ENCODE assay signal across 10 mouse cellular contexts in genomic region chr11:31851702-31852560, GRCm38 (mm10). TPM values are rescaled to one million over a fixed set of nuclear protein-coding genes. Genes with fewer than 3 reads are reported as not detected.
DNase-seq lines count a peak whose midpoint lies in the region; ATAC-seq and TF ChIP-seq lines count a peak whose summit lies in the region.
"Had no signal": no experiment of that assay in that cellular context is flagged by ENCODE, and none has a peak within 500 bp of the region (broad histone marks: within the 10 kb centered on the region; RNA-seq: fewer than 3 reads in every experiment).

No protein-coding gene starts in this region.

- 76% methylated on average over 4 of the region's 4 CpGs for WGBS in midbrain, embryonic 11.5 days
- whole genome bisulfite sequencing in midbrain, postnatal 0 days, result 73% methylated on average over 4 of the region's 4 CpGs
- WGBS in liver, embryonic 13.5 days (ENCODE audit: insufficient replicate concordance), result 64% methylated on average over 4 of the region's 4 CpGs

- peak; percentile 54 for DNase-seq in heart, adult 11 months
- DNase-seq in heart, postnatal 4 days, result no peak
- DNase-seq in midbrain, embryonic 11.5 days (ENCODE audit: low spot score, missing footprints), result peak; percentile 12
- no peak for DNase-seq in midbrain, postnatal 0 days (ENCODE audit: low spot score)
- DNase-seq in liver, embryonic 13.5 days, result no peak
- DNase-seq in adrenal gland, postnatal 14 days, result no peak

- H3K4me3 ChIP-seq in midbrain, embryonic 11.5 days (ENCODE audit: low read depth, low read length), result no peak overlapping the region
- H3K4me3 ChIP-seq in midbrain, postnatal 0 days (ENCODE audit: low read depth, low read length), result no peak overlapping the region
- H3K4me3 ChIP-seq in liver, embryonic 13.5 days (replicated peaks), result no peak overlapping the region
- H3K4me3 ChIP-seq: erythroblast, embryonic 14.5 days; heart, adult 2 months; midbrain, embryonic 12.5 days had no signal

- H3K27ac ChIP-seq in midbrain, embryonic 11.5 days (ENCODE audit: low read depth, low read length), result no peak overlapping the region
- no peak overlapping the region for H3K27ac ChIP-seq in midbrain, postnatal 0 days (ENCODE audit: low read depth, low read length)
- peak overlapping the region; percentile 8; the same call in 1 of the 2 replicates for H3K27ac ChIP-seq in liver, embryonic 13.5 days
- H3K27ac ChIP-seq: heart, adult 2 months; midbrain, embryonic 12.5 days had no signal

- no peak for ATAC-seq in midbrain, embryonic 11.5 days (ENCODE audit: low FRiP score)
- no peak for ATAC-seq in midbrain, postnatal 0 days (ENCODE audit: low FRiP score)
- no peak for ATAC-seq in liver, embryonic 13.5 days (ENCODE audit: low read depth)
- ATAC-seq in erythroblast, adult 5-6 weeks (replicated peaks; ENCODE audit: low FRiP score, poor library complexity, severe bottlenecking), result no peak

- no peaks in the 10 kb centered on the region for H3K27me3 ChIP-seq in midbrain, embryonic 11.5 days (ENCODE audit: control insufficient read depth, insufficient read depth, low read length)
- no peaks in the 10 kb centered on the region for H3K27me3 ChIP-seq in midbrain, postnatal 0 days (ENCODE audit: insufficient read depth, low read length)
- peaks cover 8% of the 10 kb centered on the region; the same call in 1 of the 2 replicates for H3K27me3 ChIP-seq in liver, embryonic 13.5 days
- H3K27me3 ChIP-seq: midbrain, embryonic 12.5 days had no signal

- no peak overlapping the region for H3K9ac ChIP-seq in midbrain, embryonic 11.5 days (ENCODE audit: low read length)
- H3K9ac ChIP-seq in midbrain, postnatal 0 days (replicated peaks; ENCODE audit: low read length, poor library complexity, severe bottlenecking), result no peak overlapping the region
- peak overlapping the region; percentile 33 for H3K9ac ChIP-seq in liver, embryonic 13.5 days
- H3K9ac ChIP-seq: midbrain, embryonic 12.5 days had no signal

- H3K9me3 ChIP-seq in midbrain, embryonic 11.5 days (ENCODE audit: control insufficient read depth, low read length), result no peaks in the 10 kb centered on the region
- no peaks in the 10 kb centered on the region for H3K9me3 ChIP-seq in midbrain, postnatal 0 days (ENCODE audit: low read length)
- H3K9me3 ChIP-seq in liver, embryonic 13.5 days (replicated peaks), result no peaks in the 10 kb centered on the region
- H3K9me3 ChIP-seq: midbrain, embryonic 12.5 days had no signal

- no peak overlapping the region for H3K4me2 ChIP-seq in midbrain, embryonic 11.5 days
- H3K4me2 ChIP-seq in midbrain, postnatal 0 days (ENCODE audit: low read depth, low read length, poor library complexity, severe bottlenecking), result no peak overlapping the region
- H3K4me2 ChIP-seq in liver, embryonic 13.5 days, result no peak overlapping the region
- H3K4me2 ChIP-seq: midbrain, embryonic 12.5 days had no signal

- H3K36me3 ChIP-seq in midbrain, embryonic 11.5 days (ENCODE audit: control insufficient read depth, insufficient read depth, low read length), result no peaks in the 10 kb centered on the region
- no peaks in the 10 kb centered on the region for H3K36me3 ChIP-seq in midbrain, postnatal 0 days (ENCODE audit: insufficient read depth, low read length)
- no peaks in the 10 kb centered on the region for H3K36me3 ChIP-seq in liver, embryonic 13.5 days
- H3K36me3 ChIP-seq: midbrain, embryonic 12.5 days had no signal

- TF ChIP-seq CTCF in midbrain, postnatal 0 days (IDR thresholded peaks at IDR 0.05), result no peak

- peaks cover 1% of the 10 kb centered on the region for H3K4me1 ChIP-seq in midbrain, embryonic 11.5 days (ENCODE audit: control insufficient read depth, insufficient read depth, low read length)
- H3K4me1 ChIP-seq in midbrain, postnatal 0 days (ENCODE audit: insufficient read depth, low read length), result peaks cover 11% of the 10 kb centered on the region
- H3K4me1 ChIP-seq in liver, embryonic 13.5 days (replicated peaks), result peaks cover 35% of the 10 kb centered on the region

RNA-seq across cellular contexts. Expression of gene Cpeb4, which starts 20.1 kb away (rescaled TPM):
- total RNA-seq in heart, postnatal 4 days (2021), result 10 to 100 TPM; 63.1 to 71.0 TPM
- 11.7 and 17.2 TPM in 2 replicates for polyA plus RNA-seq in midbrain, embryonic 11.5 days (2014; fragmentation: Nextera tagmentation; extraction: Ambion mirVana)
- total RNA-seq in midbrain, postnatal 0 days (2014; rRNA removed), result 103 and 124 TPM in 2 replicates
- 16.9 and 19.1 TPM in 2 replicates for polyA plus RNA-seq in midbrain, postnatal 0 days (2015; fragmentation: Nextera tagmentation; extraction: Ambion mirVana)
- polyA plus RNA-seq in liver, embryonic 13.5 days (2015; fragmentation: Nextera tagmentation; extraction: Ambion mirVana), result 14.3 and 21.6 TPM in 2 replicates
- 1,203 and 1,240 TPM in 2 replicates for total RNA-seq in erythroblast, adult 5-6 weeks (2015; ENCODE audit: low replicate concordance)
- total RNA-seq in erythroblast, adult 5-6 weeks (2017; ENCODE audit: low replicate concordance), result 858 and 892 TPM in 2 replicates
- total RNA-seq in adrenal gland, postnatal 14 days (2021), result 93.1 and 152 TPM in 2 replicates

Comparison
In these comparisons a context has a peak if more than half of its experiments do, and no peak if none do; other contexts are left out.
1. DNase-seq: peak in heart, adult 11 months (single experiment) and midbrain, embryonic 11.5 days (single experiment); none in heart, postnatal 4 days (single experiment), midbrain, postnatal 0 days (single experiment), liver, embryonic 13.5 days (single experiment) and adrenal gland, postnatal 14 days (single experiment).